Mouse (Mus musculus) heart, postnatal 0 days (tissue): Measurements from ENCODE around the gene Lcor.

ENCODE experiments used
- CTCF ChIP-seq: IDR thresholded peaks from 2 replicates; pipeline ENCODE4 v1.5.1; 2016; ENCODE audit warnings: antibody characterized with exemption, control low read depth, low read depth
- EP300 ChIP-seq: IDR thresholded peaks from 2 replicates; pipeline ENCODE4 v1.6.1; 2016; ENCODE audit warnings: antibody characterized with exemption, low read depth

- no peak for TF ChIP-seq EP300
- TF ChIP-seq CTCF = no peak
These were observed 41.0 kb upstream of the Lcor start for GRCm38 (mm10) chr19:41441446-41441845.
